Mouse (Mus musculus): ENCODE data around the gene Gcm1.
"Not testable (repeated sequence)": the region's sequence is repeated elsewhere in the genome, so short reads cannot be mapped to it uniquely, and the experiment has no call there.

The Gcm1 gene

DNA sequence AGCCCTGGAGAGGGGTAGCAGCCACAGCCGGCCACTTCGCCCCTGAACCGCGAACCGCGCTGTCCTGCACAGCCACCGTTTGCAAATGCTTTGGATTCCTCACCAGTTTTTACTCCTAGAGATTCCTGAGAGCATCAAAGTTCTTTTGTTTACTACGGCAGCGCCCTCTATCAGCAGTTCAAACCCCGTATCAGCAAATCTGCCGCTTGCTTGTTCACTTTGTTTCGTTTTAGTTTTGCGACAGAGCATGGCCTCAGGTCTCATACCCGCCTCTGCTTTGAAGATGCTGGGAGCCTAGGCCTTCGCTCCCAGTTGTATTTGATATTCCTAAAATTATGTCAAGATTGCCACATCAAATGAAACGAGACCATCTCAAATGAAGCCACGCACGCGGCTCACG lies 5.0 kb upstream of the Gcm1 start:
- peak in 1 of 2 experiments; percentile 41 for DNase-seq (ENCODE audit: low spot score in 2 of 2)

DNA sequence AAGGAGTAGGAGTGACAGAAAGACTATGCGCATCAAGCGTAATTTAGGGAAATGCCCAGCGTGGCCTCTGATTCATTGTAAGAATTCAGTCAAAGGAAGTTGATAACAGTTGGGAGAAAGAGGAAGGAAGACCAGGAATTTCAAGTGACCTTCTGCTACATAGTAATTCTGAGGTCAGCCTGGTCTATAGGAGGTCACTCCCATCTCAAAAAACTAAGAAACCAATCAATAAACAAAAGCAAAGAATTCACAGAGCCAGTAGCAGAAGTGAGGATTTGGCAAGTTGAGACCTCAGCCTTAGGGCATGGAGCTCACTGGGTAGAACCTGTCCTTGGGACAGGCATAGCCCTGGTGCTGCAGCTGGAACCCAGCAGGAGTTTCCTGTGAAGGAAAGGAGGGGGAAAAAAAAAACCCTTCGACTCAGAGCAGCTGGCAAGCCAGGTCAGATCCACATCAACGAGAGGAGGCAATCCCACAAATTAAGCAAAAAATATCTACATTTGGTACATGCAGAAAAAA lies 1.2 kb upstream of the Gcm1 start:
- no peak for DNase-seq (ENCODE audit: low spot score in 2 of 2)

DNA sequence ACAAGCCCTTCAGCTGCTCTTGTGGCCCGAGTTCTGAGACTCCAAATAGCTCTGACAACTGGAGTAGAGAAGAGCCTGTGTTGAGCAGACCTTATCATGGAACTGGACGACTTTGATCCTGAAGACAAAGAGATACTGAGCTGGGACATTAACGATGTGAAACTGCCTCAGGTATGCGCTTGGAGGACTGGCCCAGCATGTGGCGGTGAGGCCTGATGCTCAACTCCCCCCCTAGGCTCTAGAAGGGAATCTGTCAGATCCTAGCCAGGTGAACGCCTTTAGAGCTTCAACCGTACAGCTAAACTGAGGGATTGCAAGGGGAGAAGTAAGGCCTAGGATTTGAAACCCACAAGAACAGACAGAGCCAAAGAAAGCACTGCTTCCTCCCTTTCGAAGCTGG lies 2.1 kb downstream of the Gcm1 start:
- DNase-seq (ENCODE audit: low spot score in 2 of 2), result no peak

DNA sequence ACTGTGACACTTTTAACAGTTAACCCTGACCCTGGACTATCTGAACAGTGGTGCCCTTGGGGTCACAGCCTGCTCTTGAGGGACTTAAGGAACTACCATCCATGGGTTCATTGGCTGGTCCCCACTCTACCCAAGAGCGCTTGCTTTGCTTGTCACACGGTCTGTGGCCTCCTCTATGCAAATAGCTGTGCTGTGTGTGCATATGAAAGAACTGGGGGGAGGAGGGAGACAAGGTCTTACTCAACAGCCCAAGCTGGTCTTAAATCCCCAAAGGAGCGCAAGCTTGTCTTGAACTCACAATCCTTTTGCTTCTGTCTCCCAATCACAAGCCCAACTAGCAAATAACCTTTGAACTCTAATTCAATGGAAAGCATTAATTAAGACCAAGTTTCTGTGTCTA lies 2.6 kb downstream of the Gcm1 start:
- DNase-seq (ENCODE audit: low spot score in 2 of 2), result no peak

DNA sequence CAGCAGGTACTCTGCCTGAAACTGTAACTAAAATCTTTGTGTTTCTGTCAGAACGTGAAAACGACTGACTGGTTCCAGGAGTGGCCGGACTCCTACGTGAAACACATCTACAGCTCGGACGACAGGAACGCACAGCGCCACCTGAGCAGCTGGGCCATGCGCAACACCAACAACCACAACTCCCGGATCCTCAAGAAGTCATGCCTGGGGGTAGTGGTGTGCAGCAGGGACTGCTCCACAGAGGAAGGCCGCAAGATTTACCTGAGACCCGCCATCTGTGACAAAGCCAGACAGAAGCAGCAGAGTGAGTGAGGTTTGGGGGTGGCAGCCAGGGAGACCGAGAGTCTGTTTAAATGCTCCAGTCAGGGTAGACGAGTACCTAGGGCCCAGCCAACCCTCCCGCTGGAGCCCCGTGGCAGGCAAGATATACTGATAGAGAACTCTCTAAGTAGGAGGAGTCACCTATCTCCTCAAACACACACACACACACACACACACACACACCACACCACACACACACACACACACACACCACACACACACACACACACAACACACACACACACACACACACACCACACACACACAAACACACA lies 7.9 kb downstream of the Gcm1 start:
- DNase-seq (ENCODE audit: low spot score in 2 of 2), result no peak

DNA sequence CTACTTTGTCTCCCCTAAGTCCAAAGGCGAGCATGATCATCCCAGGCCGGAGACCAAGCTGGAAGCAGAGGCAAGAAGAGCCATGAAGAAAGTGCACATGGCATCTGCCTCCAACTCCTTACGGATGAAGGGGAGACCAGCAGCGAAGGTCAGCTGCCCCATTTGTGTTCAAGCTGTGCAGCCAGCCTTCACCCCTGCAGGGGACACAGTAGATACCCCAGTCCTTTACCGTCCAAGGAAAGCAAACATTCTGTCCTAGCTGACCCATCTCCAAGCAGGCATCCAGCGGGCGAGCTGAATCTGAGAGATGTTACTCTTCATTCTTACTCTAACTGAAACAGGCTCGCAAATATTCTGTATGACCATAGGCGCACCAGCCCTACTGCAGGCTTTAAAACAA lies 10.7 kb downstream of the Gcm1 start:
- no peak for DNase-seq (ENCODE audit: low spot score in 2 of 2)

DNA sequence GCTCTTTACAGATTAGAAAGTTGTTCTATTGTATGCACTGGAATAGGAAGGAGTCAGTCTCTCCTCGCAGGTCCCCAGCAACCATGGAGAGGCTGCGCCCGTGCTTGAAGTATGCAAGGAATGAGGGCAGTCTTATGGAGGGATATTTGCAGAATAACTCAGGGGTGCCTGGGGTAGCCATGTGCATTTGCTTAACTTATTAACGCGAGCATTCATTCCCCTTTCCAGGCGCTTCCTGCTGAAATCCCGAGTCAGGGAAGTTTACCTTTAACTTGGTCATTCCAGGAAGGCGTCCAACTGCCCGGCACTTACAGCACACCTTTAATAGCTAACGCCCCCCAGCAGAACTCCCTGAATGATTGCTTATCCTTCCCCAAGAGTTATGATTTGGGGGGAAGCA lies 12.4 kb downstream of the Gcm1 start:
- no peak for DNase-seq (ENCODE audit: low spot score in 2 of 2)

DNA sequence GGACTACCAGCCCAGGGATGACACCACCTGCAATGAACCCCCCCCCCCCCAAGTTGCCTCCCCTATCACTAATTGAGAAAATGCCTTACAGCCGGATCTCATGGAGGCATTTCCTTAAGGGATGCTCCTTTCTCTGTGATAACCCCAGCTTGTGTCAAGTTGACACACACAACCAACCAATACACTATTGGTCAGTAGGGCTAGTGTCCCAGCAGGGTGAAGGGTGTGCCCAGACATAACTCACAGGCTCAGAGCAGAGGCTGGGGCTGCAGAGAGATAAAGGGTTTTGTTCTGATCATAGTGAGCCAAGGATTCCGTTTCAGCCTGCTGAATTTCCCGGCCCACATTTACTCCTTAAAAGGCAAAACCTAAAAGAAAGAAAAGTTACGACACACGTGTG lies 18.8 kb downstream of the Gcm1 start:
- no peak for DNase-seq (ENCODE audit: low spot score in 2 of 2)

DNA sequence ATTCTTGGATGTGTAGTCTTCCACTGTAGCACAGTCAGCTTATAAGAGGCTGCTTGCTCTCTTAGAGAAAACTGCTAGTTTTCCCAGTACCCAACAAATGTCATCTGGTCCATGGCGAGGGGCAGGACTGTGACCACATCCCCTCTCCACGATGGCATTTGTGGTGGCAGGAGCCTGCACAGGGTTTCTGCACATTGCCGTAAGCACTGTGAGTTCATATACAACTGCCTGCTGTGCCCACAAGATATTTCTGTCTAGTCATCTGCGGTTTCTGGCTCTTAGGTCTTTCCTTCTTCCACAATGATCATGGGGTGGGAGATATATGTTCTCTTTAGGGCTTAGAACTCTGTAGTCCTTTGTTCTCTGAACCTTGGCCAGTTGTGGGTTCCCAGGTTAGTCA lies 19.9 kb downstream of the Gcm1 start:
- no peak for DNase-seq (ENCODE audit: low spot score in 2 of 2)

DNA sequence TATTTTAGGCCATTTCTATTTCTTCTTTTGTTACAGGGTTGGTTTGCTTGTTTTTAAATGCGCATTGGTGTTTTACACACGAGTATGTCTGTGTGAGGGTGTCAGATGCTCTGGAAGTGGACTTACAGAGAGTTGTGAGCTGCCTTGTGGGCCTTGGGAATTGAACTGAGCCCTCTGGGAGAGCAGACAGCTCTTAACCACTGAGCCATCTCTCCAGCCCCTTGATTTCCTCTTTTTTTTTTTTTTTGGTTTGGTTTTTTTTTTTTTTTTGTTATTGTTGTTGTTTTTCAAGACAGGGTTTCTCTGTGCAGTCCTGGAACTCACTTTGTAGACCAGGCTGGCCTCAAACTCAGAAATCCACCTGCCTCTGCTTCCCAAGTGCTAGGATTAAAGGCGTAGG lies 21.6 kb downstream of the Gcm1 start:
- DNase-seq (ENCODE audit: low spot score in 2 of 2), result not testable (repeated sequence)

DNA sequence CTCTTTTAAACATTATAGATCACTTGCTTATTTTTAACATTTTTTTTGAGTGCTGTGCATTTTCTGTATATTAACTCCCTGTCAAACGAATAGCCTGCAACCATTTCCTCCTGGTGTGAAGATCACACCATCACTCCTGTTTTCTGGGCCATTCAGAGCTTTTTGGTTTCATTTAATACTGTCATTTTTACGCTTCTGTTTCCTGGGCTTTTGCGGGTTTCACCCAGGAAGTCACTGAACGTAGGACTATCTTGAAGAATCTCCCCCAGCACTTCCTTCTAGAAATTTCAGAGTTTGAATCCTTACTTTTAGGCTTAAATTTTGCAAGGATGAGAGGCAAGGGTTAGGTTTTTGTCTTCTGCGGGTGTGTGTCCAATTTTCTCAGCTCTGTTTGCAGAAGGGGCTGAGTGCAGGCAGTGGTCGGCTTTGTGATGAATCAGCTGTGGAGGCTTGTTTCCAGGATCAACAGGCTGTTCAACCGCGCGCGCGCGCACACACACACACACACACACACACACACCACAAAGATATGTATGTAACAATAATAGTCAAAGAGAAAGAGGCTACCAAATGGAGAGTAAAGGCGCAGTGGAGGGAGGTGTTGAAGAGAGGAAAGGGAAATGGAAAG lies 22.1 kb downstream of the Gcm1 start:
- DNase-seq (ENCODE audit: low spot score in 2 of 2), result no peak

DNA sequence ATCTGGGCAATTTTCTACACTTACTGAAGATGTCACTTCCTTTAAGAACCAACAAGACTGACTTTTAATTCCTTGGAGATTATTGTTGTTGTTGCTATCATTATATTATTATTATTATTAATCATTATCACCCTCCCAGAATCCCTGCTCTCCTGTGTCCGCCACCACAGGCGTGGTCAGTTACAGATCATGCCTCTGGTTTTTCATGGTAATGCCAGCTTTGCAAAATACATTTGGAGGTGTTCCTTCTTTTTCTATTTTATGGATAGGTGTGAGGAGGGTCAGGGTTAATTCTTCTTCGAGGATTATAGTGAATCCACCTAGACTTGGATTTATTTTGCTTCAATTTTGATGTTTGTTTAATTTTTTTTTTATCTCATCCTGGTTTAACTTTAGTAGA lies 23.5 kb downstream of the Gcm1 start:
- DNase-seq (ENCODE audit: low spot score in 2 of 2), result no peak

DNA sequence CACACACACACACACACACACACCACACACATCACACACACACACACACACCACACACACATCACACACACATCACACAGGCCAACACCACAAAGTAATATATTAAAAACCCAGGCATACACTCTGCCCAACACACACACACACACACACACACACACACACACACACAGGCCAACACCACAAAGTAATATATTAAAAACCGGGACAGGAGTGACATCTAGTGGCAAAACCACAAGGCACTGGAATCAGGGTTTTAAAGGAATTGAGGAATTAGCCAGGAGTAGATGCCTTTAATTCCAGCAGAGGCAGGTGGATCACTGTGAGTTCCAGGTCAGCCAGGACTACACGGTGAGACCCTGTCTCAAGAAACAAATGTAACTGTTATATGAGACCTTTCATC lies 26.5 kb downstream of the Gcm1 start:
- DNase-seq (ENCODE audit: low spot score in 2 of 2), result no peak

DNA sequence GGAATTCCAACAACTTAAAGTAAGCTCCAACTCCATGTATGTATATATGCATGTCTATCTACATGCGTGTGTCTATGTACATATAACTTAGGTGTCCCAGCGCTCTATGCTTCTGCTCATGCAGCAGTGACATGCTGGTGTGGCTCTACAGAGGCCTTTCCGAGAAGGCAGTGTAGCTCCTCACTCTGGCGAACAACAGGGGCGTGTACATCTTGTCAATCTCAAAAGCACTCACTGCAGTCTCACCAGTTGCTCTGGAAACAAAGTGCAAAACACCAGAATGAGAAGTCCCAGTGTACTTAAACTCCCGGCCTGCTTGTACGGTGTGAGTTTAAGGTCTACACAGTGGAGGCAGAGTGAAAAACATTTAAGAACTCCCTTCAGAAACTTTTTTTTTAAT lies 30.1 kb downstream of the Gcm1 start:
- DNase-seq (ENCODE audit: low spot score in 2 of 2), result no peak

DNA sequence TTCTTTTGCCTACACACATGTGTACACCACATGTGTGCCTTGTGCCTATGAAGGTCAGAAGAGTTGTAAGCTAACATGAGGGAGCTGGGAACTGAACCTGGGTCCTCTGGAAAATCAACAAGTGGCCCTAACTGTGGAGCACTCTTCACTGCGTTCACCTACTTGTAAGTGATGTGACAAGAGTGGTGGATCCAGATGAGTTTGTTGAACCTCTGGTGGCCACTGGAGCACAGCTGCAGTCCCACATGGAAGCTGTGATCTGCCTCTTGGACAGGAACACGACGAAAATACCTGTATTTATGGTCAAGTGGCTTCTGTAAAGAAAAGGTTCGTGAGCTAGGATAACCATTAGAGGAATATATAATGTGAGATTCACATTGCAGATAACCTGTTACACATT lies 32.6 kb downstream of the Gcm1 start:
- DNase-seq (ENCODE audit: low spot score in 2 of 2), result no peak

DNA sequence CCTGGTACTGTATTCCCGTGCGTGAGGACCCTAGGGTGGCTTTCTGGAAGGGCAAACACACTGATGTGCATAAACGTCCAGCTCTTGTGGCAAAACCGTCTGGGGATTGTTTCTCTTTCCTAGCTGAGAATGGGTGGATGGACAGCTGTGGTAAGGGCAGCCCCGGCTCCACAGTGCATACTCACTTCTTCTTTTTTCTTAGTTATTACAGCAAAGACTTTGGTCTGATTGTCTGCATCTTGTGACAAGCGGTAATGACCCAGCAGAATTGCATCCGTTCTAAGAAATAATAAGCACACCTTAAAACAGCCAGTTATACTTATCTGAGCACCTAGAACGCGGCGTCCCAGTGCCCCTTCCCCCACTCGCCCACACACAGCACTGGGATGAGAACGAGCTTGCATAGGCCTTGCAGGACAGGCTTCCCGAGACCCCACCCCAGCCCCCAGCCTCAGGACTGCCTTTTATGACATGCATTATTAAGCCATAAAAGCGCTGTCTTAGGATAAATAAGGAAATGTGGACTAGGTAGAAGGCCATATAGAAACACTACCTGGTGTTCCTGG lies 34.1 kb downstream of the Gcm1 start:
- no peak for DNase-seq (ENCODE audit: low spot score in 2 of 2)

DNA sequence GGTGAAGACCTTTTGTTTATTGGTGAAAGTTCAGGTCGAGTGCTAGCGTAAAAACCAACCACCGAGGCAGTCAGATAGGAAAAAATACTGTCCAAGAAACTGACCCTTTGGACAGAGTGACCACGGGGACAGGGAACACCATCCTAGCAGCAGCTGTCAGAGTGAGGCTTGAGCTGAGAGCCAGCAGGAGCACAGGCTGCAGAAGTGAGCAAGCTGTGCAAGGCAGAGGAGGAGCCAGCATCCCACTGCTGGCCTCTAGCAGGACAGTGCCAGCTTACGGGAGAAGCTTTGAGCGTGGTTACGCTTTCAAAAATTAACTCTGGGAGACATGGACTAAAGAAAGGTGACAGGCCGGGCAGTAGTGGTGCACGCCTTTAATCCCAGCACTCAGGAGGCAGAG lies 36.0 kb downstream of the Gcm1 start:
- DNase-seq (ENCODE audit: low spot score in 2 of 2), result no peak

DNA sequence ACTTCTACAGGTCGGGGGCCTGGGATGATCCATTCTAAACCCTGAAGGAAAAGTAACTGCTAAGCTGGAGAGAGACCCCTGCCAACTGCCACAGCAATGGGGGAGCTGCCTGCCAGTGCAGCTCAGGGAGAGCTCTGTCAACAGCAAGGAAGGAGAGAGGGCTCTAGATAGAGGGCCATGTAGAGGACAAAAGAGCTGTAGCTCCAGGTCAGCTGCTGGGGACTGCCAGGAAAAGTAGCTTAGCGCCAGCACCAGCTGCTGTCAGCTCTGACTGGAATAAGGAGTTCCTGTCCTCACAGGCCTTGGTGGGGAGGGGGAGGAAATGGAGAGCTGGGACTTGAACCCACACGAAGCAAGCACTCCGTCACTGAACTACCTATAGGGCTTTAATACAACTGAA lies 36.8 kb downstream of the Gcm1 start:
- no peak for DNase-seq (ENCODE audit: low spot score in 2 of 2)

DNA sequence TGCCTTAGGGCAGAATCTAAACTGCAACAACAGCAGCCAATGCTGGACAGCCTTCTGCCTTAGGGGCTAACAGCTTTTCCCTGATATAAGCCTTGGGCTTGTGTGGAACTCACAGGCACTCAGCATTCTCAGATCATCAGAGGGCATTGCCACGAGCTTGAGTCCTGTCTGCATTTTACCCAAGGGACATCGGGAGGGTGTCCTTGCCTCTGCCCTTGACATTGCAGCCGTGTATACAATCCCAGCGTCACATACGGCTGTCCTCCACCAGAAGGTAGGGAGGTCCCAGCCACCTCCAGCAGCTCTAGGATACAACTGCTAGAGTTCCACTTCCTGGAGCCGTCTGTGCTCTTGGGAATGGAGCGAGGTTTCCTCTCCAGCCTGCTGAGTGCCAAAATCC lies 37.2 kb downstream of the Gcm1 start:
- DNase-seq (ENCODE audit: low spot score in 2 of 2), result no peak

DNA sequence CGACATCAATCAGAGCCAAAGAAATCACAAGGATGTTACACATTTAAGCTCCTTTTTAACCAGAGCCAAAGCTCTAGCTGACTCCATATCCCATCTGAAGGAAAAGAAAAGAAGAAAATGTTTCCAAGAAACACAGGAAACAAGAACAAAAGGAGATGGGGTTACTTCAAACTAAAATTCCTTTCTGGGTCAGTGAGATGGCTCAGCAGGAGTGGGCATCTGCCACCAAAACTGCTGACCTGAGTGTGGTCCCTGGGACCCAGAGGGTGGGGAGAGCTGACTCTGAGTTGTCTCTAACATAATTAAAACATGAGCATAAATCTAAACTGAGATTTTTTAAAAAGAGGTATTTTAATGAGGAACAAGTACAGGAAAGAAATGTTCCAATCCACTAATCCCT lies 38.2 kb downstream of the Gcm1 start:
- no peak for DNase-seq (ENCODE audit: low spot score in 2 of 2)

DNA sequence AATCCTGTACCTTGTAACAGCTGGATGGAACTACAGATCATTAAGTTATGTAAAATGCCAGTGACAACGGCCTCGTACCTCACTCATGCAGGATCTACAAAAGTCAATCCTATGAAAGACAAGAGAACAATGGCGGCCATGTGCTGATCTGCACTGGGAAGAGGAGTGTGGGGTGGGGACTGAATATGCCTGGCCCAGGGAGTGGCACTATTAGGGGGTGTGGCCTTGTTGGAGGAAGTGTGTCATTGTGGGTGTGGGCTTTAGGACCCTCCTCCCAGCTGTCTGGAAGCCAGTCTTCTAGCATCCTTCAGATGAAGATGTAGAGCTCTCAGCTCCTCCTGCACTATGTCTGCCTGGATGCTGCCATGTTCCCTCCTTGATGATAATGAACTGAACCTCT lies 38.9 kb downstream of the Gcm1 start:
- no peak for DNase-seq (ENCODE audit: low spot score in 2 of 2)

DNA sequence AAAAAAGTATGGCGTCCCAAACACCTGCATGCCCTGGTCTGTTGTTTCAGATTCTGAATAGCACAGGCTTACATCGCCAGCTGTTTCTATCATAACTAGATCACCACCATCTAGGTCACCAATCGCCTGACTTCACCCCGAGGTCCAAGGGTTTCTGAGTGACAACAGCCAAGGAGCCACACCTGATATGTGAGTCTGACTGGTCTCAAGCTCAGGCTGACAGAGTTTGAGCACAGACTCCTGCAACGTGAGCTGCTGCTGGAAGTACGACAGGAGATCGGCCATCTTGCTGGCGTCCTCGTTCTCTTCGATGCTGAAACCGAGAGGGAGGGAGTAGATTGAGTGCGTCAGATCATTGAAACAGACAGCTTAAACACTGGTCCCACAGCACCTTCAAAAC lies 44.0 kb downstream of the Gcm1 start:
- no peak for DNase-seq (ENCODE audit: low spot score in 2 of 2)

DNA sequence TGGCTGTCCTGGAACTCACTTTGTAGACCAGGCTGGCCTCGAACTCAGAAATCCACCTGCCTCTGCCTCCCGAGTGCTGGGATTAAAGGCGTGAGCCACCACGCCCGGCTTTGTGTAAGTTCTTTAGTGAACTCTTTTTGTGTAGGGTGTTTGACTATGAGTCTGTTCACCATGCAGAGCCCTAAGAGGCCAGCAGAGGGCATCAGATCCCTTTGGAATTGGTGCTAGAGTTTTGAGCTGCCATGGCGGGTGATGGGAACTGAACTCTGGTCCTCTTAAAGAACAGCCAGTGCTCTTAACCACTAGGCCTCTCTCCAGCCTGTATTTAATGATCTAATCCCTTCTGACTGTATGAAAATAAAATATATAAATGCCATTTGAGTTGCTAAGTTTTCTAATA lies 44.7 kb downstream of the Gcm1 start:
- peak in 1 of 2 experiments; percentile 50 for DNase-seq (ENCODE audit: low spot score in 2 of 2)

DNA sequence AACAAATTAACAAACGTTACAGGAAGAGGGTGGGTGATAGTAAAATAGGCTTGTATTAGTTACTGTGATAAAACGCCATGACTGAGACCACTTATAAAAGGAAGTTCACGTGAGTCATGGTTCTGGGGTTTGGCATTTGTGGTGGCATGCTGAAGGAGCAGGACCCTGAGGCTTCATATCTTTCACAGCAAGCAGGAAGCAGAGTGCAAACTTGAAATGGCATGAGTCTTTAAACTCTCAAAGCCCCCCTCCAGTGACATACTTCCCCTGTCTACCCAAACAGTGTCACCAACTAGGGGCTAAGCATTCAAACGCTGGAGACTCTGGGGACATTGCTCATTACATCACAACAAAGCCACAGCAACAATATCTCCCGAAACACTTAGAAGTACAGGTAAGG lies 49.2 kb downstream of the Gcm1 start:
- no peak for DNase-seq (ENCODE audit: low spot score in 2 of 2)

Data from spleen, postnatal 10 days (tissue).